Mouse (Mus musculus) embryonic fibroblast, embryonic 13.5 days (primary cell): ENCODE results near the gene Tcf7l1.

ENCODE experiments used
- CTCF ChIP-seq: IDR thresholded peaks from 2 replicates; pipeline ENCODE4 v1.5.1; 2011; ENCODE audit warnings: mild to moderate bottlenecking, control low read depth, low read length, moderate library complexity, borderline replicate concordance; ENCODE audit not compliant: insufficient read depth
- POLR2A ChIP-seq: IDR thresholded peaks from 2 replicates; pipeline ENCODE4 v1.6.1; 2011; ENCODE audit warnings: low read depth, mild to moderate bottlenecking, control low read depth, low read length, moderate library complexity

- TF ChIP-seq CTCF (no peak), POLR2A (no peak)
Measured at GRCm38 (mm10) chr6:72711508-72712081, 77.5 kb downstream of the Tcf7l1 start.
